Mouse (Mus musculus) forebrain, embryonic 15.5 days (tissue): ENCODE measurements around the gene Gm37240. TPM values are rescaled to one million over a fixed set of nuclear protein-coding genes. Genes with fewer than 3 reads are reported as not detected.

Source experiments
- ATAC-seq: fragments of 200-750 bp; cut with Nextera tagmentation; replicated peaks from 2 replicates; pipeline ENCODE4 v1.8.0; 2017; ENCODE audit warnings: mild to moderate bottlenecking, moderate TSS enrichment, moderate library complexity
- H3K27ac ChIP-seq: fragments of 300-500 bp; sonication (generic); replicated peaks from 2 replicates; pipeline ENCODE4 v1.5.1; 2015; ENCODE audit warnings: mild to moderate bottlenecking, inconsistent platforms
- H3K27me3 ChIP-seq: fragments of 300-500 bp; sonication (generic); 2 replicates; pipeline ENCODE4 v1.6.1; 2015; ENCODE audit warnings: inconsistent platforms
- H3K36me3 ChIP-seq: fragments of 300-500 bp; sonication (generic); 2 replicates; pipeline ENCODE4 v1.6.1; 2015; ENCODE audit warnings: mild to moderate bottlenecking, inconsistent platforms
- H3K4me1 ChIP-seq: fragments of 300-500 bp; sonication (generic); 2 replicates; pipeline ENCODE4 v1.6.1; 2015; ENCODE audit warnings: inconsistent platforms
- H3K4me2 ChIP-seq: fragments of 300-500 bp; sonication (generic); replicated peaks from 2 replicates; pipeline ENCODE4 v1.6.1; 2015; ENCODE audit warnings: mild to moderate bottlenecking, inconsistent platforms
- H3K4me3 ChIP-seq: fragments of 300-500 bp; sonication (generic); 2 replicates; pipeline ENCODE4 v1.5.1; 2015; ENCODE audit warnings: mild to moderate bottlenecking, inconsistent platforms
- H3K9ac ChIP-seq: fragments of 300-500 bp; sonication (generic); replicated peaks from 2 replicates; pipeline ENCODE4 v1.6.1; 2015; ENCODE audit warnings: mild to moderate bottlenecking, inconsistent platforms
- H3K9me3 ChIP-seq: fragments of 300-500 bp; sonication (generic); 2 replicates; pipeline ENCODE4 v1.6.1; 2016; ENCODE audit warnings: inconsistent platforms
- WGBS: fragments of 180-500 bp; shearing (Covaris S2); methylation state at CpG from one replicate; pipeline ENCODE4 v1.1.7; 2015; ENCODE audit warnings: mixed read lengths; 5-methylcytosine and 5-hydroxymethylcytosine counted together
- polyA plus RNA-seq: library from polyadenylated mRNA; unstranded; fragments of >200 nt; fragmentation: Nextera tagmentation; extraction: Ambion mirVana; gene quantifications from 2 replicates; pipeline ENCODE4 v1.2.1, GENCODE M21; 2015

Gm37240 gene
- polyA plus RNA-seq, 1 experiment from 2014 or later = 2.2 TPM

DNA sequence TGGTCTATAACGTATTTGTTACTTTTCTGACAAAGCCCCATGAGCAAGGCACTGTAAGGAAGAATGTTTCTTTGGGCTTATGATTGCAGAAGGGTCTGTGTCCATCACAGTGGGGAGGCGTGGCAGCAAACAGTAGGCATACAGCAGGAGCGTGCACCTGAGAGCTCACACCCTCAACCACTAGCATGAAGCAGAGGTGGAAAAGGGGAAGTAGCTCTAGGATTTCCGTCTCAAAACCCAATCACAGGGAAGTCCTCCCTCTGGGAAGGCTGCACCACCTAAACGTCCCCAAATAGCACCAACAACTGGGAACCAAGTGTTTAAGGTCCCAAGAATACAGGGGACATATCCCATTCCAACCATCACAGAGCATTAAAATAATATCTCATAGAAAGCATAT lies 26.3 kb downstream of the Gm37240 start:
- Histone ChIP-seq H3K4me3 (no peak overlapping the region), H3K4me1 (peaks cover under 1% of the 10 kb centered on the region; the same call in 1 of the 2 replicates), H3K4me2 (no peak overlapping the region), H3K27ac (no peak overlapping the region), H3K9ac (no peak overlapping the region), H3K9me3 (no peaks in the 10 kb centered on the region), H3K36me3 (no peaks in the 10 kb centered on the region), H3K27me3 (no peaks in the 10 kb centered on the region)
- ATAC-seq = no peak
- 90% methylated on average over 5 of the region's 5 CpGs for WGBS

- Histone ChIP-seq H3K27me3 (no peaks in the 10 kb centered on the region), H3K4me3 (no peak overlapping the region), H3K27ac (no peak overlapping the region), H3K36me3 (no peaks in the 10 kb centered on the region), H3K9ac (no peak overlapping the region), H3K9me3 (no peaks in the 10 kb centered on the region), H3K4me2 (no peak overlapping the region), H3K4me1 (peaks cover 15% of the 10 kb centered on the region)
- 55% methylated on average over 6 of the region's 6 CpGs for WGBS
- ATAC-seq = no peak
These were observed 28.0 kb downstream of the Gm37240 start for GRCm38 (mm10) chr3:85859311-85859710.

DNA sequence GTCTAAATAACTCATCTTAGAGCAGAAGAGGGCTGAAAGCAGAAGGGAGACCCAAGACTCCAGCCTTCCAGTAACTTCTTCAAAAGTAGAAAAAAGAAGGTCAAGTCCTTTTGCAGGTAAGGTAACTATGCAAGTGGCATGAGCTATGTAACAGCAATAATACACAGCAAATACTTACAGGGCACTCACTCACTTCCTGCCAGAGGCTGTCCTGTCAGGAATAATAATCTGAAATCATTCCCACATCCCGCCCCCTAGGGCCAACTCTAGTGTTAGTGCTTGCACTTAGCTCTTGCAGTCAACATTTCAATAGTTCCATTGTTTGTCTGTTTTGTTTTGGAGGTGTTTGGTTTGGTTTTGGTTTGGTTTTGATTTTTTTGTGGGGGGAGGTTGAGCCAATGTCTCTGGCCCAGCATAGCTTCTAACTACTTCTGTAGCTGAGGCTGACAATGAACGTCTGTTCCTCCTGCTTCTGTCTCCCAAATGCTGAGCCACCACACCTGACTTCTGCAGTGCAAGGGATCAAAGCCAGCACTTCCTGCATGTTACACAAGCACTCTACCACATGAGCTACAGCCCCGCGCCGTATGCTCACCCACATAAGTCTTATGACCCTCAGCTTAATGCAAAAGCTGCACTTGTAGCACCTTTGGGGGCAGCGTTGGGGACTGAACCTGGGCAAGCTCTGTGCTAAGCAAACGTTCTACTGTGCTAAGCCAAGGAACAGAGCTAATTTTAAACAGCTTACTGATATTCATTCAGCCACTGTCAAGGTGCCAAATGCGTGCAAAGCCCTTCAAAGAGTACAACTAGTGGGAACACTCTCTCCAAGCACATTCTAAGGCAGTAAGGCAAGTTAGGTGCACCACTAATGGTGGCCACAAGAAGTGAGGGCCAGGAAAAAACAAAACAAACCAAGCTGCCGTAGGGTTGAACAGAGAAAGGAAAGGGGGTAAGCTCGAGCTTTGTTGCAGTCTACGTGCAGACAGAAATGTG lies 28.9 kb downstream of the Gm37240 start:
- Histone ChIP-seq H3K27ac (no peak overlapping the region), H3K4me2 (no peak overlapping the region), H3K27me3 (no peaks in the 10 kb centered on the region), H3K9me3 (no peaks in the 10 kb centered on the region), H3K9ac (no peak overlapping the region), H3K4me1 (peaks cover 17% of the 10 kb centered on the region), H3K36me3 (no peaks in the 10 kb centered on the region), H3K4me3 (no peak overlapping the region)
- no peak for ATAC-seq
- 71% methylated on average over 11 of the region's 11 CpGs for WGBS

DNA sequence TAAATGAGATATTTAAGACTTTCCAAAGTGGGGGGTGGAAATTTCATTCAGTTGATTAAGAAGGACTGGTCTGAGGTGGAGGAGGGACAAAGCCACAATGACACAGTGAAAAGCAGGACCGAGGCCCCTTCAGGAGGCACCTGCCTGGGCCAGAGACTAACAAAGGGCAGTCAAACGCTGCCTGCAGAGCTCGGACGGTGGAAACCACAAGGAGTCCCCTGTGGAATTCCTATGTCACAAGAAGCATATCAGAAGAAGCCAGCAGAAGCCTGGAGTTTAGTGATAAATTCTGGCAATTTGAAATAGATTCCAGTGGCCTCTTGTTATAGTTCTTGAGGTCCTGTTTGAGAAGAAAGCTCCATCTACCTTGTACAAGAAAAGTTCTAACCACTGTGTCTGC lies 30.2 kb downstream of the Gm37240 start:
- H3K4me1 ChIP-seq = peaks cover 17% of the 10 kb centered on the region
- H3K9ac ChIP-seq = no peak overlapping the region
- H3K27me3 ChIP-seq = no peaks in the 10 kb centered on the region
- H3K9me3 ChIP-seq = no peaks in the 10 kb centered on the region
- no peak for ATAC-seq
- WGBS = 12% methylated on average over 4 of the region's 4 CpGs
- no peaks in the 10 kb centered on the region for H3K36me3 ChIP-seq
- no peak overlapping the region for H3K4me3 ChIP-seq
- H3K27ac ChIP-seq = no peak overlapping the region
- H3K4me2 ChIP-seq = no peak overlapping the region

DNA sequence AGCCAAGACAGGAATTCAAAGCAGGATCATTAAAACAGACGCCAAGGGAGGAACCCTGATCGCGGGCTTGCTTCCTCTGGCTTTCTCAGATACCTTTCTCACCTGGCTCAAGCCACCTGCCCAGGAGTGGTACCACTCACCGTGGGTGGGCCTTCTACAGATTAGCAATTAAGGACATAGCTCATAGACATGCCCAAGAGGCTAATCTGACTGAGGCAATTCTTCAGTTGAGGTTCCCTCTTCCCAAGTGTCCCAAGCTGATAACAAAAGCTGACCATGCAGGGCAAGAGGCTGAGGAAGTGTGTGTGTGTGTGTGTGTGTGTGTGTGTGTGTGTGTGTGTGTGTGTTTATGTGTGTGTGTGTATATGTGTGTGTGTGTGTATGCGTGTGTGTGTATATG lies 31.4 kb downstream of the Gm37240 start:
- Histone ChIP-seq H3K4me2 (no peak overlapping the region), H3K36me3 (no peaks in the 10 kb centered on the region), H3K4me3 (no peak overlapping the region), H3K27ac (peak overlapping the region; percentile 53), H3K27me3 (no peaks in the 10 kb centered on the region), H3K9me3 (no peaks in the 10 kb centered on the region), H3K4me1 (peaks cover 17% of the 10 kb centered on the region), H3K9ac (no peak overlapping the region)
- 62% methylated on average over 5 of the region's 5 CpGs for WGBS
- ATAC-seq = no peak

DNA sequence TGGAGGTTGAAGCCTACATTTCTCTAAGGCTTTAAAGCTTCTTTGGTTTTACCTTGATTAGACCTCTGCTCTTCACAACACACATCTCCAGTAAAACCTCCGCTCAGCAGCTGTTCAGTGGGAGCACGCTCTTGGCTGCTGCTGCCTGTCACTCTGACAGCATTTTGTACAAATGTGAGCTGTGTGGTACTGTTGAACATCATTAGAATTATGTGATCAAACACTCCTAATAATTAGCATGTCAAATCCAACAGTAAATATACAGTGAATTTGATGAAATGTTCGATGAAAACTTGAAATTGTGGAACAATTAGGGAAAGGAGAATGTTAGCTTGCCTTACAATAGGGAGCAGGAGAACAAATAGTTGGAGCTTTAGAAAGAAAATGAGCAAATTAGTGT lies 32.3 kb downstream of the Gm37240 start:
- WGBS = 28% methylated on average over 3 of the region's 3 CpGs
- H3K4me1 ChIP-seq = peaks cover 17% of the 10 kb centered on the region
- no peaks in the 10 kb centered on the region for H3K36me3 ChIP-seq
- peak overlapping the region; percentile 62 for H3K27ac ChIP-seq
- no peak overlapping the region for H3K4me2 ChIP-seq
- H3K27me3 ChIP-seq = no peaks in the 10 kb centered on the region
- no peak overlapping the region for H3K9ac ChIP-seq
- 0 out of 2 replicates have a peak, but pooled peaks have one; percentile 38 for ATAC-seq
- no peaks in the 10 kb centered on the region for H3K9me3 ChIP-seq
- no peak overlapping the region for H3K4me3 ChIP-seq

DNA sequence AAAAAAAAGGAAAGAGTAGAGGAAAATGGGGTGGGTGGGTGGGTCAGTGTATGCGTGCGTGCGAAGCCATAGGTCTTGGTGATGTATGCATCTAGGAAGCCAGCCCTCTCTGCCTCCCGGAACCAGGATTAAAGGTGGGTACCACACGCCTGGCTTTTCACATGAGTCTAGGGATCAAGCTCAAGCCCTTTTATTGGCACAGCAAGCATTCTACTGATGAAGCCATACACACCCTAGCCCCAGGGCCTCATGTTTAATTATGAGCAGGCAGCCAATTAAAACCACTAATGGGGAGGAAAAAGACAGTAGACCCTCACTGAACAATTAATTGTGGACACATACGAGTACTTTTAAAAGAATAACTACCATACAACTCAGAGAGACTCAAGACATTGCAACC lies 33.2 kb downstream of the Gm37240 start:
- H3K4me1 ChIP-seq = peaks cover 17% of the 10 kb centered on the region
- no peak overlapping the region for H3K4me2 ChIP-seq
- WGBS = 28% methylated on average over 6 of the region's 6 CpGs
- no peaks in the 10 kb centered on the region for H3K27me3 ChIP-seq
- H3K9ac ChIP-seq = no peak overlapping the region
- ATAC-seq = peak; percentile 68
- H3K36me3 ChIP-seq = no peaks in the 10 kb centered on the region
- H3K9me3 ChIP-seq = no peaks in the 10 kb centered on the region
- H3K27ac ChIP-seq = peak overlapping the region; percentile 69; the same call in 1 of the 2 replicates
- H3K4me3 ChIP-seq = no peak overlapping the region

- no peak overlapping the region for H3K4me3 ChIP-seq
- no peaks in the 10 kb centered on the region for H3K36me3 ChIP-seq
- no peaks in the 10 kb centered on the region for H3K27me3 ChIP-seq
- H3K27ac ChIP-seq = peak overlapping the region; percentile 64
- H3K4me2 ChIP-seq = no peak overlapping the region
- peaks cover 17% of the 10 kb centered on the region for H3K4me1 ChIP-seq
- H3K9me3 ChIP-seq = no peaks in the 10 kb centered on the region
- peak; percentile 90 for ATAC-seq
- WGBS = 72% methylated on average over 3 of the region's 4 CpGs
- H3K9ac ChIP-seq = no peak overlapping the region
These were observed 33.6 kb downstream of the Gm37240 start for GRCm38 (mm10) chr3:85853715-85854114.

- Histone ChIP-seq H3K27ac (no peak overlapping the region), H3K4me3 (no peak overlapping the region), H3K36me3 (no peaks in the 10 kb centered on the region), H3K9me3 (no peaks in the 10 kb centered on the region), H3K27me3 (no peaks in the 10 kb centered on the region), H3K4me1 (peaks cover 11% of the 10 kb centered on the region; the same call in 1 of the 2 replicates), H3K4me2 (no peak overlapping the region), H3K9ac (no peak overlapping the region)
- WGBS = 94% methylated on average over 1 of the region's 1 CpGs
- ATAC-seq = no peak
These were observed 37.2 kb downstream of the Gm37240 start for GRCm38 (mm10) chr3:85850079-85850478.

DNA sequence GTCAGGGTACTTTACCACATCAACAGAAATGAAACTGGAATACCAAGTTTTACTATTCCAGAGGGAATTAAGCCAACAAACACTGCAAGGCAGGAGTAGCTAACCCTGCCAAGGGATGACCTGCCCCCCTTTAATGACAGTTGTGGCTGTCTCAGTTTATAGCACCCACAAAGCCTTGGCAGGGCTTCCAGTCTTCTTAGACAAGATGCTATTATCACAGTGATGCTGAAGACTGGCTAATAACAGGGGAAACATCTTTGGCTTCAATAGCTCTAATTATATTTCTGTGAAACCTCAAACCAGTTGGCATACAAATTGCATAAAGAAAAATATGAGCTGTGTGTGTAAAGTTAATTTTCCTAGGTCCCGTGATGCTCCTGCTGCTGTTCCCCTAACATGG lies 41.0 kb downstream of the Gm37240 start:
- Histone ChIP-seq H3K4me1 (peaks cover 12% of the 10 kb centered on the region), H3K36me3 (no peaks in the 10 kb centered on the region), H3K4me3 (no peak overlapping the region), H3K4me2 (no peak overlapping the region), H3K9ac (no peak overlapping the region), H3K27ac (peak overlapping the region; percentile 25; the same call in 1 of the 2 replicates), H3K9me3 (no peaks in the 10 kb centered on the region), H3K27me3 (no peaks in the 10 kb centered on the region)
- WGBS = 51% methylated on average over 1 of the region's 1 CpGs
- 0 out of 2 replicates have a peak, but pooled peaks have one; percentile 64 for ATAC-seq

GRCm38 (mm10) chr3:85845341-85845740 lies 42.0 kb downstream of the Gm37240 start:
- Histone ChIP-seq H3K27ac (no peak overlapping the region), H3K36me3 (no peaks in the 10 kb centered on the region), H3K4me3 (no peak overlapping the region), H3K9me3 (no peaks in the 10 kb centered on the region), H3K4me1 (peaks cover 12% of the 10 kb centered on the region), H3K27me3 (no peaks in the 10 kb centered on the region), H3K4me2 (no peak overlapping the region), H3K9ac (no peak overlapping the region)
- ATAC-seq = no peak
- WGBS = 84% methylated on average over 6 of the region's 6 CpGs

GRCm38 (mm10) chr3:85842881-85843218 lies 44.5 kb downstream of the Gm37240 start:
- Histone ChIP-seq H3K9ac (no peak overlapping the region), H3K9me3 (no peaks in the 10 kb centered on the region), H3K4me2 (no peak overlapping the region), H3K36me3 (no peaks in the 10 kb centered on the region), H3K4me1 (peaks cover 12% of the 10 kb centered on the region), H3K4me3 (no peak overlapping the region), H3K27me3 (no peaks in the 10 kb centered on the region), H3K27ac (peak overlapping the region; percentile 50; the same call in 1 of the 2 replicates)
- no peak for ATAC-seq
